Mouse (Mus musculus) inflammation-experienced regulatory T-cells, adult 6 months (primary cell): ENCODE measurements around the gene Mapk14. TPM values are rescaled to one million over a fixed set of nuclear protein-coding genes. Genes with fewer than 3 reads are reported as not detected.
A peak's percentile ranks its signal among the peaks of the same experiment; 100 is the strongest.

Experiments used
- ATAC-seq: one replicate; pipeline ENCODE4 v1.8.0; 2017
- polyA plus RNA-seq, 3 experiments: library from polyadenylated mRNA; unstranded; fragments of 100-300 nt; shearing (Covaris generic); gene quantifications; one replicate each; pipeline ENCODE4 v1.2.1; 2017

The Mapk14 gene
- polyA plus RNA-seq = 10 to 100 TPM; 17.7 to 24.5 (median 24.2) TPM

- peak; percentile 94 for ATAC-seq
Observed at GRCm38 (mm10) chr17:28690776-28691686, at the start of gene Mapk14. Gene Mapk14 (plus strand): TSS chr17:28691329.

- ATAC-seq = no peak
Observed at GRCm38 (mm10) chr17:28643697-28644096, 47.4 kb upstream of the Mapk14 start.

- no peak for ATAC-seq
Observed at GRCm38 (mm10) chr17:28644112-28644511, 47.0 kb upstream of the Mapk14 start.

GRCm38 (mm10) chr17:28646221-28646620, 44.9 kb upstream of the Mapk14 start:
- ATAC-seq = no peak

- ATAC-seq = peak; percentile 48
Observed at GRCm38 (mm10) chr17:28648607-28649370, 42.3 kb upstream of the Mapk14 start.

- no peak for ATAC-seq
Observed at GRCm38 (mm10) chr17:28650268-28650667, 40.9 kb upstream of the Mapk14 start.

GRCm38 (mm10) chr17:28657936-28658335, 33.2 kb upstream of the Mapk14 start:
- peak; percentile 82 for ATAC-seq

- no peak for ATAC-seq
Observed at GRCm38 (mm10) chr17:28659564-28659963, 31.6 kb upstream of the Mapk14 start.

GRCm38 (mm10) chr17:28682311-28683084, 8.6 kb upstream of the Mapk14 start:
- ATAC-seq = no peak

GRCm38 (mm10) chr17:28683601-28684000, 7.5 kb upstream of the Mapk14 start:
- no peak for ATAC-seq

- no peak for ATAC-seq
Observed at GRCm38 (mm10) chr17:28684631-28685030, 6.5 kb upstream of the Mapk14 start.

GRCm38 (mm10) chr17:28687354-28687753, 3.8 kb upstream of the Mapk14 start:
- no peak for ATAC-seq

- no peak for ATAC-seq
Observed at GRCm38 (mm10) chr17:28689586-28690283, 1.4 kb upstream of the Mapk14 start, which contains the start of gene Slc26a8. Gene Slc26a8 (minus strand): TSS chr17:28690233.

GRCm38 (mm10) chr17:28691687-28692340, 685 bp downstream of the Mapk14 start:
- no peak for ATAC-seq

GRCm38 (mm10) chr17:28692341-28692710, 1.2 kb downstream of the Mapk14 start:
- ATAC-seq = peak; percentile 32

GRCm38 (mm10) chr17:28693086-28693485, 2.0 kb downstream of the Mapk14 start:
- no peak for ATAC-seq

GRCm38 (mm10) chr17:28694078-28694477, 2.9 kb downstream of the Mapk14 start:
- no peak for ATAC-seq

- ATAC-seq = no peak
Observed at GRCm38 (mm10) chr17:28694832-28695231, 3.7 kb downstream of the Mapk14 start.

- no peak for ATAC-seq
Observed at GRCm38 (mm10) chr17:28696641-28697040, 5.5 kb downstream of the Mapk14 start.

- ATAC-seq = peak; percentile 72
Observed at GRCm38 (mm10) chr17:28697290-28698195, 6.4 kb downstream of the Mapk14 start.
